Mouse (Mus musculus) right cerebral cortex, postnatal 36 days (tissue): Measurements from ENCODE around the gene Tubb4b.
"Not testable (repeated sequence)": the region's sequence is repeated elsewhere in the genome, so short reads cannot be mapped to it uniquely, and the experiment has no call there.

Experiments used
- DNase-seq, 2 experiments: peaks; one replicate each; pipeline ENCODE4 v3.0.0; 2022; ENCODE audit warnings: low spot score in 2 of 2, mixed read lengths in 1 of 2

Tubb4b gene

GRCm38 (mm10) chr2:25224492-25224765, at the start of gene Tubb4b:
TSS of gene Tubb4b (minus strand) at chr2:25224702.
- no peak for DNase-seq

- no peak for DNase-seq
These were observed 48.5 kb upstream of the Tubb4b start for GRCm38 (mm10) chr2:25273010-25273409.

GRCm38 (mm10) chr2:25272515-25272914, 48.0 kb upstream of the Tubb4b start:
- no peak for DNase-seq

- DNase-seq: peak; percentile 95 to 97
These were observed 47.5 kb upstream of the Tubb4b start, which contains the start of the genes Ssna1 and Anapc2 for GRCm38 (mm10) chr2:25271827-25272511. TSS of gene Ssna1 (minus strand) at chr2:25272438. TSS of gene Anapc2 (plus strand) at chr2:25272478.

- no peak for DNase-seq
These were observed 43.3 kb upstream of the Tubb4b start for GRCm38 (mm10) chr2:25267746-25268309.

- no peak for DNase-seq
These were observed 42.7 kb upstream of the Tubb4b start for GRCm38 (mm10) chr2:25267241-25267640.

GRCm38 (mm10) chr2:25266720-25267119, 42.2 kb upstream of the Tubb4b start:
- DNase-seq: no peak

- DNase-seq: no peak
These were observed 41.6 kb upstream of the Tubb4b start for GRCm38 (mm10) chr2:25265897-25266656.

GRCm38 (mm10) chr2:25264851-25265250, 40.3 kb upstream of the Tubb4b start:
- no peak for DNase-seq

GRCm38 (mm10) chr2:25264286-25264660, 39.8 kb upstream of the Tubb4b start:
- no peak for DNase-seq

- no peak for DNase-seq
These were observed 39.3 kb upstream of the Tubb4b start for GRCm38 (mm10) chr2:25263623-25264285.

GRCm38 (mm10) chr2:25262795-25263622, 38.5 kb upstream of the Tubb4b start:
- no peak for DNase-seq

GRCm38 (mm10) chr2:25262291-25262767, 37.8 kb upstream of the Tubb4b start, which contains the start of gene Tprn:
TSS of gene Tprn (plus strand) at chr2:25262618.
- DNase-seq: peak; percentile 94 to 97

- peak in 1 of 2 experiments; percentile 42 for DNase-seq
These were observed 37.4 kb upstream of the Tubb4b start for GRCm38 (mm10) chr2:25261870-25262269.

GRCm38 (mm10) chr2:25258887-25259286, 34.4 kb upstream of the Tubb4b start:
- DNase-seq: no peak

GRCm38 (mm10) chr2:25257250-25257649, 32.7 kb upstream of the Tubb4b start:
- not testable (repeated sequence) for DNase-seq

- DNase-seq: not testable (repeated sequence)
These were observed 32.1 kb upstream of the Tubb4b start for GRCm38 (mm10) chr2:25256443-25257109.

GRCm38 (mm10) chr2:25255284-25255779, 30.8 kb upstream of the Tubb4b start, which contains the start of gene Tmem203:
TSS of gene Tmem203 (plus strand) at chr2:25255439.
- peak; percentile 75 to 77 for DNase-seq

GRCm38 (mm10) chr2:25252331-25252730, 27.8 kb upstream of the Tubb4b start:
- DNase-seq: no peak
